Mouse (Mus musculus): ENCODE data around the gene Qrich1.

Gene Qrich1

GRCm38 (mm10) chr9:108492043-108492750 is 24.4 kb upstream of the Qrich1 start:
- no peak for DNase-seq (ENCODE audit: low spot score)

- DNase-seq (ENCODE audit: low spot score): no peak
Observed at GRCm38 (mm10) chr9:108493246-108493645, 23.4 kb upstream of the Qrich1 start.

DNA sequence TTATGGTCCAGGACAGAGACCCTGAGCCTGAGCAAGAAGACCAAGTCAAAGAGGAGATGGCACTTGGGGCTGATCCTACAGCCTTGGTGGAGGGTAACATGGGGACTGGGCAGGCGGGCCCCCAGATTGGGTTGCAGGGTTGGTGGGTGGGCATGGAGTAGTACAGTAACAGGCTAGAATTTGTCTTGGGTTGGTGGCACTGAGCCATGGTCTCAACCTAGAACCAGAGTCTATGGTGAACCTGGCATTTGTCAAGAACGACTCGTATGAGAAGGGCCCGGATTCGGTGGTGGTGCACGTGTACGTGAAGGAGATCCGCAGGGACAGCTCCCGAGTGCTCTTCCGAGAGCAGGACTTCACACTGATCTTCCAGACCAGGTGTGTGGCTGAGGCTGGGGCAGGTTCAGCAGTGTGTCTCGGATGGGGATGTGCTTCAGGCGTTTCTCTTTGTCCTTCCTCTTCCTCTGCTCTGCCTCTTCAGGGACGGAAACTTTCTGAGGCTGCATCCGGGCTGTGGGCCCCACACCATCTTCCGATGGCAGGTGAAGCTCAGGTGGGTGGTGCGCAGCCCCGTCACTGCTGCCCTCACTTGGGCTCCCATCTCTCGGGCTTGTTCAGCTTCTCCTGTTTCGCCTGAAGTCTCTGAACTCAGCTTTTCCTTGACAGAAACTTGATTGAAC is 22.3 kb upstream of the Qrich1 start:
- DNase-seq (ENCODE audit: low spot score): no peak

DNA sequence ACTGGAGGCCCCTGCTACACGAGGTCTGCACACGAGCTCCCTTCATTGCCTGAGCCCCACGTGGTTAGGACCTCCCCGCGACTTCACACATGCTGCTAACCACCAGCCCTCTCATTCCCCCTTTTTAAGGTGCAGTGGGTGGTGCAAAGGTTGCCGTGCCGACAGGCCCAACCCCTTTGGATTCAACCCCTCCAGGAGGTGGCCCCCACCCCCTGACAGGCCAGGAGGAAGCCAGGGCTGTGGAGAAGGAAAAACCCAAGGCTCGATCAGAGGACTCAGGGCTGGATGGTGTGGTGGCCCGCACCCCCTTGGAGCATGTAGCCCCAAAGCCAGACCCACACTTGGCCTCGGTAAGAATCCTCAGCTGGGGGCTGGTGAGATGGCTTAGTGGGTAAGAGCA is 21.7 kb upstream of the Qrich1 start:
- DNase-seq (ENCODE audit: low spot score): no peak

- DNase-seq (ENCODE audit: low spot score): no peak
Observed at GRCm38 (mm10) chr9:108499231-108499630, 17.4 kb upstream of the Qrich1 start.

DNA sequence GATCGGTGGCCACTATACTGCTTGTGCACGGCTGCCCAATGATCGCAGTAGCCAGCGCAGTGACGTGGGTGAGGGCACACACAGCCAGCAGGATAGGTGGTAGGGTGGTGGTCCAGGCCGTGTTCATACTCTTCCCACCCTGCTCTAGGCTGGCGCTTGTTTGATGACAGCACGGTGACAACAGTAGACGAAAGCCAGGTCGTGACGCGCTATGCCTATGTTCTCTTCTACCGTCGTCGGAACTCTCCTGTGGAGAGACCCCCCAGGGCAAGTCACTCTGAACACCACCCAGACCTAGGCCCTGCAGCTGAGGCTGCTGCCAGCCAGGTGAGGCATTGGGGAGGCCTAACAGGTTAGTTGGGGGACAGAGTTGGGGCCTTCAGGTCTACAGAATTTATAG is 16.7 kb upstream of the Qrich1 start:
- no peak for DNase-seq (ENCODE audit: low spot score)

- no peak for DNase-seq (ENCODE audit: low spot score)
Observed at GRCm38 (mm10) chr9:108506901-108507300, 9.7 kb upstream of the Qrich1 start.

GRCm38 (mm10) chr9:108507619-108508434 is 8.8 kb upstream of the Qrich1 start, which contains the start of gene Qars:
Gene Qars, plus strand, starts transcription at chr9:108507706.
- peak; percentile 76 for DNase-seq (ENCODE audit: low spot score)

DNA sequence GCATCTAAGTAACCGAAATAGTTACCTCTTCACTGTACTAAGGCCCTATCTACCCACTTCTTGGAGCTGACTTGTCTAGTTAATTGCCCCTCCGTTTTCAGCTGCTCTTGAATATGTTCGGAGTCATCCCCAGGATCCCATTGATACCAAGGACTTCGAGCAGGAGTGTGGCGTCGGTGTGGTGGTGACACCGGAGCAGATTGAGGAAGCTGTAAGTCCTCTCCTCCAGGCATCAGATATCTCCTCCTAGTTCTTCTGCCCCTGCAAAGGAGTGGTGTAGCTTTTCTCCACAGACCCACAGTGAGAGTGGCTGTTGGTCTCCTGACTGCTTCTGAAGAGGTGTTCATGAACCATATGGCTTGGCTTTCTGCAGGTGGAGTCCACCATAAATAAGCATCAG is 7.8 kb upstream of the Qrich1 start:
- no peak for DNase-seq (ENCODE audit: low spot score)

- DNase-seq (ENCODE audit: low spot score): peak; percentile 48
Observed at GRCm38 (mm10) chr9:108517253-108517930, 786 bp downstream of the Qrich1 start.

DNA sequence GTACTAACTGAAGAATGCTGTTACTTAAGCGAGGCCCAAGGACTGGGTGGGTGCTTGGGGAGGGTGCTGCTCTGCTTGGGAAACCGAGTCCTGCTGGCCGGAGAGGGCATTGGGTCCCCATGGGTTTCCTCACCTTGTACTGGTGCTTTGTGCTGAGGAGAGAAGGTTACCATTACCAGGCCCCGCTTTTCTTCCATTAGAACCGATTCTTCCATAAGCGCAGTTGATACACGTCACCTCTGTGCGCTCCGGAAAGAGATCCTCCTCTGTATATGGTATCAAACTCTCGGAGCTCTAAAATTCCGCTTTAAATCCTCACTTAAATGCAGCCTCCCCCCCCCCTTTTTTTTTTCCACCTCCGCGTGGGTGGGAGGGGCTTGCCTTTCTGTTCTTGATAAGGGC is 1.3 kb downstream of the Qrich1 start:
- no peak for DNase-seq (ENCODE audit: low spot score)

GRCm38 (mm10) chr9:108521604-108522003 is 5.0 kb downstream of the Qrich1 start:
- no peak for DNase-seq (ENCODE audit: low spot score)

- no peak for DNase-seq (ENCODE audit: low spot score)
Observed at GRCm38 (mm10) chr9:108523341-108523740, 6.7 kb downstream of the Qrich1 start.

DNA sequence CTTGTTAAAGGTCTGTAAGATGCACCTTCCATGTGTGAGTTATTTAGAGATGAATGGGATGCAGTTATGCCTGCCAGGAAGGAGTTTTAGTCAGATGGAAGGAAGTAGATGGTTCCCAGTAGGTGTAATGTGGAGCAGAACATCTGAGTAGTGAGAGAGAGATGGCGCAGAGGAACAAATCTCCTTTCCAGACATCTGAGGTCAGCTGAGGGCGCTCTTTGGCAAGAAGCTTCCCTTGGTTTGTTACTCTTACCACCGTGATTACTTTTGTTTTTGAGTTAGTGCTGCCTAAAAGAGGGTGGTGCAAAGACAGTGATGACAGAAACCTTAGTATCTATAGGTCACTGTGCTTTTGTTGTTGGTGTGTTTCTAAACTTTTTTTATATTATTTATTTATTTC is 8.8 kb downstream of the Qrich1 start:
- DNase-seq (ENCODE audit: low spot score): no peak

- DNase-seq (ENCODE audit: low spot score): no peak
Observed at GRCm38 (mm10) chr9:108530954-108531353, 14.3 kb downstream of the Qrich1 start.

GRCm38 (mm10) chr9:108531496-108531895 is 14.9 kb downstream of the Qrich1 start:
- no peak for DNase-seq (ENCODE audit: low spot score)

DNA sequence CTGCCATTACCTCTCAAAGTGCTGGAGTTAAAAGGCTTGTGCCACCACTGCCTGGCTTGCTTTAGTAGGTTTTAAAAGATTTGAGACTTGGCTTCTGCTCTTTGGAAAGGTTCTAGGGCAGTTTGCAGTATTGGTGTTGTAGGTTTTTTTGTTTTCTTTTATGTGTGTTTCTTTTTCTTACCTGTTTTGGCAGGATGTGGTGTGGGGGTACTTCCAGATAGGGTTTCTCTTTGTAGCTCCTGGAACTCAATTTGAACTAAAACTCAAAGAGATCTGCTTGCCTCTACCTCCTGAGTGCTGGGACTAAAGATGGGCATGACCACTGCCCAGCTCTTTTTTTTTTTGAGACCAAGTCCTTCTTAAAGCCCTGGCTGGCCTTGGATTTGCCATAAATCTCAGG is 24.2 kb downstream of the Qrich1 start:
- DNase-seq (ENCODE audit: low spot score): no peak

DNA sequence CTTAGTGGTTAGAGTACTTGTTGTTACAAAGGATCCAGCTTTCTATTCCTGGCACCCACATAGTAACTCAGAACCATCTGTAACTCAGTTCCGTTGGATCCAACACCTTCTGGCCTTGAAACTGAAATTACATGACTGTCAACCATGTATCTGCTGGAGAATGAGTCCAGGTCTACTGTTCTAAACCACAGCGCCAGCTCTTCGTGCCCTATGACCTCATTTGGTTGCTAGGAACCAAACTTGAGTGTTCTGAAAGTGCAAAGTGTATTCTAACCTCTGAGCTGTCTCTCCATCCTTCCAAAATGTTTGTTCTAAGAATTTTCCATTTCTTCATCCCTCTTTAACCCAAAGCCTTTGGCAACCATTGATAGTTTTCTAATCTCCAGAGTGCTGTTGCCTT is 29.4 kb downstream of the Qrich1 start:
- DNase-seq (ENCODE audit: low spot score): no peak

GRCm38 (mm10) chr9:108546875-108547274 is 30.3 kb downstream of the Qrich1 start:
- DNase-seq (ENCODE audit: low spot score): no peak

- DNase-seq (ENCODE audit: low spot score): no peak
Observed at GRCm38 (mm10) chr9:108559169-108559568, 42.6 kb downstream of the Qrich1 start.

- peak; percentile 78 for DNase-seq (ENCODE audit: low spot score)
Observed at GRCm38 (mm10) chr9:108560227-108560841, 43.7 kb downstream of the Qrich1 start, which contains the start of gene Impdh2. Gene Impdh2, plus strand, starts transcription at chr9:108560286.

DNA sequence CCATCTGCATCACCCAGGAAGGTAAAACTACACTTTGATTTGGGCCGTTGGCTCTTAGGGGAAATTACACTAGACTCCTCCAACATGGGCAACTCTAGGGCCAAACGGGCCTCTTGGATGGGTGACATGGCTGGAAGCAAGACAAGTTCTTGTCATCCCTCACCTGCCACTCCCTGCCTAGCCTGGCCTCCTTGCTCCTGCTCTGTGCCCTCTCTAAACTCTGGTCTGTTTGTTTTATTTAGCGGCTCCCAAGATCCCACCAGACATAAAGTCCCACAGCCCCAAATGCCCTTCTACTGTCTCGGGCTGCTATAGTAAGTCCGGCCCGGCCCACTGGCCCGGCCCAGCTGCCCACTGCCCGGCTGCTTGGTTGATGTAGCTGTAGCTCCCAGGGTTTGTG is 47.1 kb downstream of the Qrich1 start:
- DNase-seq (ENCODE audit: low spot score): no peak

All from ovary, postnatal 10 days (tissue).